Mouse (Mus musculus): Measurements from ENCODE around the gene Myadm. TPM values are rescaled to one million over a fixed set of nuclear protein-coding genes. Genes with fewer than 3 reads are reported as not detected.

Gene Myadm
- polyA plus RNA-seq, 2 experiments: 21.5 to 23.1 TPM

DNA sequence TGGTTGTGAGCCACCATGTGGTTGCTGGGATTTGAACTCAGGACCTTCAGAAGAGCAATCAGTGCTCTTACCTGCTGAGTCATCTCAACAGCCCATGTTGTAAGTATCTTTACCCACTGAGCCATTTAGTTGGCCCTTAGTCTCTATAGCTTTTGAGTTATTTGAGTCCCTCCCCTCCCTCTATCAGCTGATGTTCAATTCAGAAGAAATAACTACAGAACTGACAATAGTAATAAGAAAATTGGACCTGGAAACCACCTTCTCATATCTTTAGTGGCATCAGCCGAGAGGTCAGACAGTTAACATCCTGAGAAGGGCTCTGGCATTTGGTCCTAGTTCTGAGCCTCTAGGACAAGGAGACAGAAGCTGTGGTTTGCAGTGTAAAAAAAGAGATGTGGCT is 5.9 kb downstream of the Myadm start:
- ATAC-seq (ENCODE audit: insufficient read depth) (no peak), DNase-seq (ENCODE audit: low read depth in 3 of 3, low spot score in 3 of 3) (no peak)
- Histone ChIP-seq H3K9me3 (ENCODE audit: control insufficient read depth, low read length) (no peaks in the 10 kb centered on the region), H3K27ac (no peak overlapping the region), H3K4me2 (ENCODE audit: low read depth) (no peak overlapping the region), H3K9ac (replicated peaks) (no peak overlapping the region), H3K36me3 (replicated peaks; ENCODE audit: control insufficient read depth, insufficient read depth, low read depth) (no peaks in the 10 kb centered on the region), H3K4me1 (replicated peaks; ENCODE audit: control insufficient read depth in 2 of 2, insufficient read depth in 2 of 2, low read length in 1 of 2) (peaks cover 0 to 13% of the 10 kb centered on the region in 2 experiments; a peak in 2 of 4 replicates), H3K4me3 (ENCODE audit: insufficient read depth in 1 of 2, low read depth in 2 of 2, low read length in 2 of 2) (no peak overlapping the region), H3K27me3 (ENCODE audit: control insufficient read depth, insufficient read depth, low read length) (no peaks in the 10 kb centered on the region)
- TF ChIP-seq CTCF (IDR thresholded peaks at IDR 0.05; ENCODE audit: low read depth): no peak
- 32% methylated on average over 1 of the region's 1 CpGs for WGBS (ENCODE audit: insufficient replicate concordance)

DNA sequence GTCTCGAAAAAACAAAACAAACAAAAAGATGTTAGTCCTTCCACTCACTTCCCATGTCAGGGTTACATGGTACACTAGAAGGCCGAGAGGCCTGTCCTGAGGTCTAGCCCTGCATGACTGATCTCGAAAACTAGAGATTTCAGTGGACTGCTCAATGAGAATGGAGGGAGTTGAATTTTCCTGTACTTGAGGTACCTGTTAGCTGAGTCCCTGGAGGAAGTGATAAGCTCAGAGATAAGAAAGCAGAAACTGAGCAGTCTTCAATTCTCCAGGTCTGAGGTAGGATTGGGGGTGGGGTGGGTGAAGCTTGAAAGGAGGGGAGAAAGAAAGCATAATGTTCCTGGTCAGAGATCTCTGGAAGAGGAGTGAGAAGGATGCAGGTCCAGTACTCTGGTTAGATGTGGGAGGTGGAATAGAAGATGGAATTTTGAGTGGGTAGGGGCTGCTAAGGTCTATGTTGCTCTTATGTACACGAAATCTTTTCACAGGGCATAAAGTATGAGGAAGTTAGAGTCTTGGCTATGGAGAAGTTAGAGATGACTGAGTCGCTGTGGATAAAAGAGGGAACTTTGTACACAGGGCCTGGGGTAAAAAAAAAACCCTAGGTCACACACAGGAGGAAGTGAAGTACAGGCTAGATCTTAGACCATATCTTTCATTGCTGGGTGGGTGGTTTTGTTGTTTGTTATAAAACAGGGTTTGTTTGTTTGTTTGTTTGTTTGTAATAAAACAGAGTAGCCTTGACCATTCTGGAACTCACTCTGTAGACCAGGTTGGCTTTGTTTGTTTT is 6.6 kb downstream of the Myadm start:
- Histone ChIP-seq H3K27ac (no peak overlapping the region), H3K27me3 (ENCODE audit: control insufficient read depth, insufficient read depth, low read length) (no peaks in the 10 kb centered on the region), H3K4me3 (ENCODE audit: insufficient read depth in 1 of 2, low read depth in 2 of 2, low read length in 2 of 2) (no peak overlapping the region), H3K4me1 (replicated peaks; ENCODE audit: control insufficient read depth in 2 of 2, insufficient read depth in 2 of 2, low read length in 1 of 2) (peaks cover 0 to 9% of the 10 kb centered on the region in 2 experiments; a peak in 2 of 4 replicates), H3K9me3 (ENCODE audit: control insufficient read depth, low read length) (no peaks in the 10 kb centered on the region), H3K9ac (replicated peaks) (no peak overlapping the region), H3K36me3 (replicated peaks; ENCODE audit: control insufficient read depth, insufficient read depth, low read depth) (no peaks in the 10 kb centered on the region), H3K4me2 (ENCODE audit: low read depth) (no peak overlapping the region)
- TF ChIP-seq CTCF (IDR thresholded peaks at IDR 0.05; ENCODE audit: low read depth): no peak
- no peak for TF ChIP-seq EP300 (IDR thresholded peaks at IDR 0.05; ENCODE audit: low read depth)
- no peak for ATAC-seq (ENCODE audit: insufficient read depth)
- 25% methylated on average over 5 of the region's 5 CpGs for WGBS (ENCODE audit: insufficient replicate concordance)
- no peak for DNase-seq (ENCODE audit: low read depth in 3 of 3, low spot score in 3 of 3)

GRCm38 (mm10) chr7:3296711-3297110 is 7.8 kb downstream of the Myadm start:
- Histone ChIP-seq H3K36me3 (replicated peaks; ENCODE audit: control insufficient read depth, insufficient read depth, low read depth) (no peaks in the 10 kb centered on the region), H3K9me3 (ENCODE audit: control insufficient read depth, low read length) (no peaks in the 10 kb centered on the region), H3K27ac (no peak overlapping the region), H3K4me1 (replicated peaks; ENCODE audit: control insufficient read depth in 2 of 2, insufficient read depth in 2 of 2, low read length in 1 of 2) (peaks cover 0 to 6% of the 10 kb centered on the region in 2 experiments; a peak in 2 of 4 replicates), H3K4me3 (ENCODE audit: insufficient read depth in 1 of 2, low read depth in 2 of 2, low read length in 2 of 2) (no peak overlapping the region), H3K27me3 (ENCODE audit: control insufficient read depth, insufficient read depth, low read length) (peaks cover 11% of the 10 kb centered on the region), H3K4me2 (ENCODE audit: low read depth) (no peak overlapping the region), H3K9ac (replicated peaks) (no peak overlapping the region)
- DNase-seq (ENCODE audit: low read depth in 3 of 3, low spot score in 3 of 3): no peak
- ATAC-seq (ENCODE audit: insufficient read depth): no peak
- whole genome bisulfite sequencing (ENCODE audit: insufficient replicate concordance): 82% methylated on average over 16 of the region's 16 CpGs
- no peak for TF ChIP-seq EP300 (IDR thresholded peaks at IDR 0.05; ENCODE audit: low read depth)

GRCm38 (mm10) chr7:3299941-3300617 is 11.2 kb downstream of the Myadm start:
- WGBS (ENCODE audit: insufficient replicate concordance): 38% methylated on average over 7 of the region's 7 CpGs
- peaks cover 0 to 5% of the 10 kb centered on the region in 2 experiments; a peak in 2 of 4 replicates for H3K4me1 ChIP-seq (replicated peaks; ENCODE audit: control insufficient read depth in 2 of 2, insufficient read depth in 2 of 2, low read length in 1 of 2)
- H3K4me2 ChIP-seq (ENCODE audit: low read depth): no peak overlapping the region
- H3K27me3 ChIP-seq (ENCODE audit: control insufficient read depth, insufficient read depth, low read length): peaks cover 40% of the 10 kb centered on the region
- H3K4me3 ChIP-seq (ENCODE audit: insufficient read depth in 1 of 2, low read depth in 2 of 2, low read length in 2 of 2): no peak overlapping the region
- peak; percentile 35 for TF ChIP-seq CTCF (IDR thresholded peaks at IDR 0.05; ENCODE audit: low read depth)
- no peak for TF ChIP-seq EP300 (IDR thresholded peaks at IDR 0.05; ENCODE audit: low read depth)
- no peaks in the 10 kb centered on the region for H3K9me3 ChIP-seq (ENCODE audit: control insufficient read depth, low read length)
- H3K9ac ChIP-seq (replicated peaks): no peak overlapping the region
- ATAC-seq (ENCODE audit: insufficient read depth) (no peak), DNase-seq (ENCODE audit: low read depth in 3 of 3, low spot score in 3 of 3) (no peak)
- H3K36me3 ChIP-seq (replicated peaks; ENCODE audit: control insufficient read depth, insufficient read depth, low read depth): no peaks in the 10 kb centered on the region
- H3K27ac ChIP-seq: no peak overlapping the region

DNA sequence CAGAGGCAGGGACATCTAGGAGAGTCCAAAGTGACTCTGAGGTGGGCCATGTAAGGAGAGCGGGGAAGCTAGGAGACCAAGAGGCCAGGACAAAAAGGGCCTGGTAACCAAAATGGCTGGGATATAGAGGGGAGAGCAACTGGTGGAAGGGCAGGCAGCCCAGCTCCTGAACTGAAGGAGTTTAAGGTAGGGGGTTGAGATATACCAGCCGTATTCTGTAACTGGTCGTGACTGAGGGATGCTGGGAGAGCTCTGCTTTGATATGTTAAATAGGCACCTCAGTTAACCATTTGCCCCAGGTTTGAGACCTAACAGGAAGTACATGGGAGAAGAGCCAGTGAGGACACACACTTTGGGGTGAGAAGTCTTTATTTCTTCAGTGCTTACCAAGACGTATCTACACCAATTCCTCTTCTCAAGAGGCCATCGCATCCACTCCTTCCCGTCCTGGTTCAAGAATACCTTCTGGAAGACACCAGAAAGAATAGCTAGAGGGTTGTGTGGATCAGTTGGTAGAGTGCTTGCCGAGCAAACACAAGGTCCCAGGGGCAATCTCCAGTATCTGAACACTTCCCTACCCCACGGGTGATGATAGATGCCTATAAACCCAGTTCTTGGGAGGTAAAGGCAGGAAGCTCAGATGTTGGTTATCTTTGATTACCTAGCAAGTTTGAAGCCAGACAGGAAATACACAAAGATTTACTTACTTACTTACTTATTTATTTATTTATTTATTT is 12.2 kb downstream of the Myadm start:
- 0 out of 4 replicates have a peak, but pooled peaks cover 0 to 2% of the 10 kb centered on the region in 2 experiments for H3K4me1 ChIP-seq (replicated peaks; ENCODE audit: control insufficient read depth in 2 of 2, insufficient read depth in 2 of 2, low read length in 1 of 2)
- no peak for DNase-seq (ENCODE audit: low read depth in 3 of 3, low spot score in 3 of 3)
- no peak overlapping the region for H3K27ac ChIP-seq
- no peak for ATAC-seq (ENCODE audit: insufficient read depth)
- H3K36me3 ChIP-seq (replicated peaks; ENCODE audit: control insufficient read depth, insufficient read depth, low read depth): no peaks in the 10 kb centered on the region
- H3K4me3 ChIP-seq (ENCODE audit: insufficient read depth in 1 of 2, low read depth in 2 of 2, low read length in 2 of 2): no peak overlapping the region
- peaks cover 45% of the 10 kb centered on the region for H3K27me3 ChIP-seq (ENCODE audit: control insufficient read depth, insufficient read depth, low read length)
- H3K4me2 ChIP-seq (ENCODE audit: low read depth): no peak overlapping the region
- 41% methylated on average over 8 of the region's 8 CpGs for WGBS (ENCODE audit: insufficient replicate concordance)
- no peak overlapping the region for H3K9ac ChIP-seq (replicated peaks)
- H3K9me3 ChIP-seq (ENCODE audit: control insufficient read depth, low read length): no peaks in the 10 kb centered on the region
- no peak for TF ChIP-seq CTCF (IDR thresholded peaks at IDR 0.05; ENCODE audit: low read depth)
- no peak for TF ChIP-seq EP300 (IDR thresholded peaks at IDR 0.05; ENCODE audit: low read depth)

All from liver, embryonic 14.5 days (tissue).